Mouse (Mus musculus) spleen, postnatal 10 days (tissue): ENCODE results near the gene Aacs.

Experiments used
- DNase-seq, 2 experiments: peaks; one replicate each; pipeline ENCODE4 v3.0.0; 2021 to 2022; ENCODE audit warnings: low spot score in 2 of 2

Gene Aacs

DNA sequence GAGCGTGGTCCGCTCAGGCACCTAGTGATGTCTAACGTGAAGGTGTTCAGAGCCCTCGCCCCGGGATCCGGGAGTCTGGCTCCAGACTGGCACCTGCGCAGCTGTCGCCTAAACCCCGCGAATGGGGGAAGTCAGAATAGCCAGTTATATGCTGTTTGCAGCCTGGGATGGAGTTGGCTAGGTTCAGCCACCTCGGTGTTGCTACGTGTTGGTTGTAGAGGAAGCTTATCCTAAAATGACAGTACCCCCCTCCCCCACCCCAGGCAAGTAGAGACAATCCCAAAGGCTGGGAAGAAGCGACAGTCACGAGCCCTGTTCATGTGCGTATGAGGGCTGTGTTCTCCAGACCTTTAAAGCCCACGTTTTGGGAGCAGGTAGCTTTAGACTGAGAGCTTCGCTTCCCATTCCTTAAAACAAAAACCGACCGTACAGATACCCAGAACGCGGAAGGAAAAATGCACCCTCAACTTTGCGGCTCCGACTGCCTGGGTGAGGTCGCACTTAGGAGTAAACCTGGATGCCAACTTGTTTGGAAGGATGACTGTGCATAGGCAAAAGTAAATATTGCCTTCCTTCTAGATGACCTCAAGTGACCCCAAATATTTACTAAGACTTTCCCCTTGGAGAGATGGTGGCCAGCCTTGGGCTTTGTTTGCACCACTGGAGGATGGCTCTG, 57.7 kb downstream of the Aacs start:
- no peak for DNase-seq

DNA sequence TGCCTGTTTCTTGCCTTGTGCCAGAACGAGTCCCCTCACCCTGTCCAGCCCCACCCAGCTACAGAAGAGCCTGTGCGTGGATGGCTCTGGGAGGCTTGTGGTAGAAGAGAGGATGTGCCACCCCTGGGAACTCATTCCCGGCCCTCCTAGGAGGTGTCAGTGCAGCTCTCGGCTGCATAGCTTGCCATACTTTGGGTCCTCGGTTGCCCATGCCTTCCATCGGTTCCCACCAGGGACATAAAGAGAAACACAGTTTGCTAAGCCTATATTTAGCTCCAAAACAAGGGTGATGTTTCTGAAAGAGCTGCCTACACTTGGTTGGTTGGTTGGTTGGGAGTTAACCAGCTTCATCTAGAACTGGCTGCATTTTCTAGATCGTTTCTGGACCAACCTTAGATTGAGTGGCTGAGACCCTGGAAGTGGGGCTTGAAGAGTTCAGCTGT, 58.6 kb downstream of the Aacs start:
- no peak for DNase-seq

DNA sequence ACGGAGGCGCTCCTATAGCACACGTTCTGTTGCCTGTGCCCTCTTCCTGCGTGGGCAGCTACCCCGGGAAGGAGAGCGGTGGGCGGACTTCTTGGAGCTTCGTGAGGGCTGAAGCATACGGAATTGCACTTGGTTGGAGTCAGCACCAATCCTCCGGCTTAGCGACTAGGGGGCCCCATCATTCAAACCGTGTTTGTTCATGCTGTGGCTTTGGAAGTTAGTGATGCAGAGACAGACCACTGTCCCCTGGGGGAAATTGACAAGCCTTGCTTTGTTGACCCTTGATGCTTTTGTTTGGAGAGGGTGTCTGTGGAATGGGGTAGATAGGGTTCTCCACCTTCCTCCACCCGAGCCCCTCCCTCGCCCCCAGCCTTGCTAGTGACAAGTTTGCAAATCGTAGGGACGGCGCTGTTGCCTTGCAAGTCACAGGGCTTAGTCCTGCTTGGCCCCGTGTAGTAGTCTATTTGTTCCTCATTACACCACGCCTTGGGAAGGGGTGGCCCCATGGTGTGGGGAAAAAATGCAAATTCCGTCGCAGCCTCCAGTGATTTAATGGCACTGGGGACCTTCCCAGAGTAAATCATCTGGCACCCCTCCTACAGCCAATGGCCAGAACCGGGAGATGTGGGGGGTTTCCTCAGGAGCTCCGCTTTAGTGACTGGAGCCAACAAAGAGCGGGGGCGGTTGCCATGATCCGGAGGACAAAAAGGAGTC, 59.2 kb downstream of the Aacs start:
- DNase-seq: no peak

DNA sequence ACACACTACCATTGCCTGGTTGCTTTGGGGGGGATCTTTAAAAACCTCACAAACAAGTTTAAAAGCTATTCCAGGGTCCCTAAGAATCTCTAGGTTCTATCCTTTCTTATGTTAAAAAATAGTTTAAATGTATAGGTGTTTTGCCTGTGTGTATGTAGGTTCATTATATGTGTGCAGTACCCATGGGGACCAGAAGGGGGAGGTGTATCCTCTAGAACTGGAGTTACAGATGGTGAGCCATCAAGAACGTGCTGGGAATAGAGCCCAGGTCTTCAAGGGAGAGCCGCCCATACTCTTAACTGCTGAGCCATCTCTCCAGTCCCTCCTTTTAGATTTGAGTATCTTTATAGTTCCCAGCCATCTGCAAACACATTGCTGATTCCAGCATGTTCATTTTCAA, 69.5 kb downstream of the Aacs start:
- DNase-seq: no peak

DNA sequence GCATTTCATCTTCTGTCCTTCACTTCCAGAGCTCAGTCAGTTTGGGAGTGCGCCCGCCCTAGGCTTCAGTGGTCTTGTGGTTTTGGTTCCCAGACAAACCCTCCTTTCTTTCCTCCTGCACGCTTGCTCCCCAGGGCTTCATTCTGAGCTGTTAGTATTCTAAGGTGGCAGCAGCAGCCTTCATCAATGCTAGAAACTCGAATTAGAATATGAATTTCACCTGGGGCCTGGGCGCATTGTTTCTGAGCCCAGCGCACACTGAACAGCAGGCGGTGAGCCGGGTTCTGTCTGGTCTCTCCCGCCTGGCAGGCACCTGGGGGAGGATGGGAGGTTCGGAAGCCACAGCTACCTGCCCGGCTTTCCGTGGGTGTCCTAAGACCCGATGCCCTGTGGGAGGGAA, 70.7 kb downstream of the Aacs start:
- no peak for DNase-seq

DNA sequence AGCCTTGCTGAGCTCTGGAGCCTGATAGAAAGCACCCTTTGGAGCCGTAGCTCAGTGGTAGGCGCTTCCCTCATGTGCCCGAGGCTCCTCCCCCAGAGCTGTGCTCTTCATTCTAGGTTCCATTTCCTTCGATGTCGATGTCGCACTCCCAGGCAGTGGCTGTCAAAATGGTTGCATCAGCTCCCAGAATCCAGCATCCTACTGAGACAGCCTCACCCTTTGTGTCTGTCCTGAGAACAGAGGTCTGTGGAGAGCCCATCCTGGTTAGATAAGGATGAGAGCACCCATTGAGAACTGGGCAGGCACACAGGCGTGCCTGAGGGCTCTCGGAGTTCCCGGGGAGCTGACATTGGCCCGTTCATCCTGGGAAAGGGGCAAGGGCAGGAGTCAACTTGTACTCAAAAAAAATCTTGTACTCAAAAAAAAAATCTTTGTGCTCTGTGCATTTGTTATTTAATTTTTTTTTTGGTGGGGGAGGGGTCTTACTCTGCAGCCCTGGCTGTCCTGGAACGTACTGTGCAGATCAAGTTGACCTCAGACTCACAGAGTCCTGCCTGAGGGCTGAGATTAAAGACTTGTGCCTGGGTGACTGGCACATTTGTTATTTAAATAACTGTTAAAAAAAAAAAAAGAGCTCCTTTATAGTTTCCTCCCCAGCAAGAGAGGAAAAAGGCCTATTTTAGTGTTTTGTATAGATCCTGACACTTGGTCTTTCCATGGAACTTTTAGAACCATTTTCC, 74.3 kb downstream of the Aacs start:
- no peak for DNase-seq

DNA sequence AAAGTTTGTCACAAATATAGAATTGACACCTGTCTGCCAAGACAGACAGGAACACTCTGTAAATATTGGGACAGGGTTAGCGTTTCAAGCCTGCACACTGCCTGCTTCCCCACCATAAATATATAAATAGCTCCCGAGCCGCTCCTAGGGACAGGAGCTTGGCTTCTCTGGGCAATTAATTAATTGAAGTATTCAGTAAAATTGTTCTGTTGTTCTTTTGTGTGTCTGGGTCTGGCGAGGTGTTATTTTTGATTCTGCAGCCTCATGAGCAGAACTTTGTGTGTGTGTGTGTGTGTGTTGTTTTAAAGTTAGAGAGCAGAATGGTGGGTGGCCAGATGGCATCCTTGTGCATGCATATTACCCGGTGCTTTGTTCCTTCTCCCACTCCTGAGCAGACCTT, 80.1 kb downstream of the Aacs start:
- no peak for DNase-seq

DNA sequence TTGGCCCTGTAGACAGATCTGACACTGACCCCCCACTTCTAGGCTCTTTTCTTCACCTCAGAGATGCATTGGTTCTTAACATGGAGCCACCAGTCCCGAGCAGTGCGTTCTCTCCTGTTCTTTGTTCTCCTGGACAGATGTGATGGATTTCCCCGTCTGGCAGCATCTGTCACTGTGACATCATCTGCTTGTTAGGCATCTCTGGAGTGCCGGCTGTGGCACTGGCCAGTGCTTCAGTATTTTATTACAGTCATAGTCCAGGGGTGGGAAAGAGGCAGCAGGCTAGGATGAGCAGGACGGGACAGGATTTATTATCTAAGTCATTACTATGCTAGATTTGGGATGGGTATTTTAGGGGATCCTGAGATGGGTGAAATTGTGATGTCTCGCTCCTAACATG, 87.9 kb downstream of the Aacs start:
- no peak for DNase-seq

DNA sequence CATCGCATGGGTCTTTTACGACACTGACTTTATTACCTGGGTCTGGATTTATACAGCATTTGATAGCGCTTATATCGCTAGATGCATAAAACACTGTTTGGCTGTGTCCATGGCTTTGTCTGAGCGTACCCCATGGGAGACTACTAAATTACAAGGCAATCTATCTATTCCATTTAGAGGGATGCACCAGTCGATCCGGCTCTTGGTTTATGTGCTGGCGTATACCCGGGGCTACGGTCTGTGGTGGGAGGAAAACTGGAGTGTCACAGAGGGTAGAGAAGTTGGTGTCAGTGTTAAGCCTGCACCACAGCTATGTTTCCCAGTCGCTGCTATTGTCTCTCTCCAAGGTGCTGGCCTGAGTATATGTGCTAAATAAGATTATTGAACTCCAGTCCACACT, 90.1 kb downstream of the Aacs start:
- DNase-seq: no peak
